Mouse (Mus musculus): ENCODE results near the gene Morc3. TPM values are rescaled to one million over a fixed set of nuclear protein-coding genes. Genes with fewer than 3 reads are reported as not detected.

Morc3 gene
- 10.7 and 12.2 TPM in 2 replicates for polyA plus RNA-seq (2012)

- TF ChIP-seq GATA1 (IDR thresholded peaks at IDR 0.05; ENCODE audit: low read length), result no peak
These were observed at the start of gene Morc3 for GRCm38 (mm10) chr16:93831627-93832395. Gene Morc3 (plus strand): TSS chr16:93832121.

GRCm38 (mm10) chr16:93784175-93784574 lies 47.7 kb upstream of the Morc3 start:
- TF ChIP-seq GATA1 (IDR thresholded peaks at IDR 0.05; ENCODE audit: low read length), result no peak

- no peak for TF ChIP-seq GATA1 (IDR thresholded peaks at IDR 0.05; ENCODE audit: low read length)
These were observed 46.1 kb upstream of the Morc3 start for GRCm38 (mm10) chr16:93785805-93786204.

- no peak for TF ChIP-seq GATA1 (IDR thresholded peaks at IDR 0.05; ENCODE audit: low read length)
These were observed 43.5 kb upstream of the Morc3 start for GRCm38 (mm10) chr16:93788388-93788787.

- TF ChIP-seq GATA1 (IDR thresholded peaks at IDR 0.05; ENCODE audit: low read length), result no peak
These were observed 43.0 kb upstream of the Morc3 start for GRCm38 (mm10) chr16:93788881-93789280.

- no peak for TF ChIP-seq GATA1 (IDR thresholded peaks at IDR 0.05; ENCODE audit: low read length)
These were observed 41.8 kb upstream of the Morc3 start for GRCm38 (mm10) chr16:93789971-93790755.

- TF ChIP-seq GATA1 (IDR thresholded peaks at IDR 0.05; ENCODE audit: low read length), result no peak
These were observed 38.8 kb upstream of the Morc3 start for GRCm38 (mm10) chr16:93792981-93793630.

GRCm38 (mm10) chr16:93794845-93795244 lies 37.1 kb upstream of the Morc3 start:
- TF ChIP-seq GATA1 (IDR thresholded peaks at IDR 0.05; ENCODE audit: low read length), result no peak

- TF ChIP-seq GATA1 (IDR thresholded peaks at IDR 0.05; ENCODE audit: low read length), result no peak
These were observed 36.5 kb upstream of the Morc3 start for GRCm38 (mm10) chr16:93795391-93795790.

GRCm38 (mm10) chr16:93797021-93797840 lies 34.7 kb upstream of the Morc3 start:
- TF ChIP-seq GATA1 (IDR thresholded peaks at IDR 0.05; ENCODE audit: low read length), result no peak

- TF ChIP-seq GATA1 (IDR thresholded peaks at IDR 0.05; ENCODE audit: low read length), result no peak
These were observed 34.0 kb upstream of the Morc3 start for GRCm38 (mm10) chr16:93797841-93798492.

- no peak for TF ChIP-seq GATA1 (IDR thresholded peaks at IDR 0.05; ENCODE audit: low read length)
These were observed 33.3 kb upstream of the Morc3 start for GRCm38 (mm10) chr16:93798623-93799022.

GRCm38 (mm10) chr16:93799071-93799470 lies 32.9 kb upstream of the Morc3 start:
- no peak for TF ChIP-seq GATA1 (IDR thresholded peaks at IDR 0.05; ENCODE audit: low read length)

- TF ChIP-seq GATA1 (IDR thresholded peaks at IDR 0.05; ENCODE audit: low read length), result no peak
These were observed 32.0 kb upstream of the Morc3 start for GRCm38 (mm10) chr16:93799936-93800335.

GRCm38 (mm10) chr16:93807167-93807566 lies 24.8 kb upstream of the Morc3 start:
- TF ChIP-seq GATA1 (IDR thresholded peaks at IDR 0.05; ENCODE audit: low read length), result no peak
